Mouse (Mus musculus) bone marrow, adult 2 months (tissue): Measurements from ENCODE around the gene Krt86.

Experiments
- CTCF ChIP-seq: fragments of 200-500 bp; IDR thresholded peaks from 2 replicates; pipeline ENCODE4 v1.5.1; 2011; ENCODE audit warnings: low read length, control low read depth; ENCODE audit not compliant: control insufficient read depth, insufficient read depth
- POLR2A ChIP-seq: fragments of 200-500 bp; IDR thresholded peaks from 2 replicates; pipeline ENCODE4 v1.6.1; 2011; ENCODE audit warnings: low read depth, mild to moderate bottlenecking, control low read depth, low read length, borderline replicate concordance; ENCODE audit not compliant: control insufficient read depth

DNA sequence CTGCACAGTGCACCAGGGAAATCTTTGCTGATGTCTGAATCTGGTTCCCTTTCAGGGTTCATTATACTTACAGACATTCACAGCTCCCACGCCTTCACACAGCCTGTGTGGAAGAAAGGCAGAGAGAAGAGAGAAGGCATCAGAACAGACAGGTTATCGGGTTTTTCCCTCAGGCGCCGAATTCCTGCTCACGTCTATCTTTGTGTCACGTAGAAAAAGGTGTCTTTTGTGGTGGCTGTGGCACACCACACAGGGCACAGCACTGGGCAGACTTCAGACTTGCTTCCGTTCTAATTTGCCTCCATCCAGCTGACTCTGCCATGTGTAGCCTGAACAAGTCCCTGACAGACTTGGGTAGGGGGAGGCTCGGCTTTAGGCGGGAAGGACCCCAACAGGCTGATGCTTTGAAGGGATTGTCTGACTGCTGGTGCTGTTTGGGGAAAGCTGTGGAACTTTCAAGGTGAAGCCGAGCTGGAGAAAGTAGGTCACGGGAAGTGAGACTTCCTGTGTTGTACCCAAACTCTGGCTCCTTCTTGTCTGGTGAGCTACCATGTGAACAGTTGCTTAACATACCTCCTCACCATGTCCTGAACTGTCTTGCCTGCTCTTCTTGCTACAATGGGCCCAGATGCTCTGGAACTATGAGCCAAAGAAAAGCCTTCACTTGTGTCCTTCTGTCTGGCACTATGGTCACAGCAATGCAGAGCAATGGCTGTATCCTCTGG is 12.8 kb downstream of the Krt86 start:
- TF ChIP-seq CTCF (no peak), POLR2A (no peak)
